Mouse (Mus musculus): Measurements from ENCODE around the gene Phrf1.

Phrf1 gene

DNA sequence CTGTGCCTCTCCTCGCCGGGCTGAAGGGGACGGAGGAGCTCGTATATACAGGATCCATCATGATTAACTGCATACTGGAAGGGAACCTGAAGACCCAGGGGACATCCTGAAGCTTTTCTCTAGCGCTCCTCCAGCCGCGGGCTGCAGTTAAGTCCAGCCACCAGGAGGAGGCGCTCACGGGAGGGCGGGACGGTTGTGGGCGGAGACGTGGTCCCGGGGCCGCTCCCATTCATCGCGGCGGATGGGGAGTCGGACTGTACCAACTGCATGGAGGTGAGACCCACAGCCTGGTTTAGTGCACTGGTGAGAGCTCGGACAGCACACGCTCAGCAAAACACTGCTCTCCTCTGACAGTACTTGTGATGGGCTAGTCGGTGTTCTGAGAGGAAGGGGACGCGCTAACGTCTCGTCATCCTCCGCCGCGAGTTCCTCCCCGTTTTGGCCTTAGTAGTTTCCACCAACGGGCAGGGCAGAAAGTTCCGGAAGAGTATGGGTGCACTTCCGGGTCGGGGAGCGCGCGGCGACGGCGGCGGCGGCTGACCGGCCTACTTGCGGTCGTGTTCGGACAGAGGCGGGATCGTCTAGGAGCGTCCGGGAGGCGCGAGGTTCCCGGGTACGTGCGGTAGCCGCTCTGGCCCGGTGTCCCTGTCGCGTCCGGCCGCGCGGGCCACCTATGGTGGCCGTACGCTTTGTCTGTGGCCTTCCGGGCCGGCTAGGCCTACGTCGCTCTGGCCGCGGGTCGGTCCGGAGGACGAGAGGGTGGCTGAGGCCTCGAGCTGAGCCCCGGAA is at the start of gene Phrf1:
Phrf1 (plus strand) TSS at position 506 of the 789 bp plus-strand sequence.
- peak; percentile 90 for DNase-seq (ENCODE audit: extremely low read depth, insufficient read length, low spot score)

DNA sequence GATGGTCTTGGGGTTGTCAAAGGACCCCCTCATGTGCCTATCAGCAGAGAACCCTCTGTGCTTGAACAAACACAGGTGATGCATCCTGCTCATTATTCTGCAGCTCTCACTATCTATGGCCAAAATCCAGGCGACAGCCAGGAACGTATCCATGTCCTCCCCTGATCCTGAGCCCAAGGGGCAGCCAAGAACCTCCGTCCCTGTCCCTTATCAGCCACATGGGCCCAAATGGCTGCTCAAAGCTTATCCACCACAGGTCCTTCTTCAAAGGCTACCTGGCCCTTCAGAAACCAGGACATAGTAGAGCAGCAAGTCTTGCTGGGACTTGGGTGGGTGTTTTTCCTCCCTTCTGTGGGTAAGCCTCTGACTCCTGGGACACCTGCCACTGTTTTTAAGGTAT is 40.4 kb upstream of the Phrf1 start:
- DNase-seq (ENCODE audit: extremely low read depth, insufficient read length, low spot score) = no peak

- DNase-seq (ENCODE audit: extremely low read depth, insufficient read length, low spot score) = no peak
Measured at GRCm38 (mm10) chr7:141188733-141189132, 39.9 kb upstream of the Phrf1 start.

GRCm38 (mm10) chr7:141190220-141190619 is 38.4 kb upstream of the Phrf1 start:
- no peak for DNase-seq (ENCODE audit: extremely low read depth, insufficient read length, low spot score)

DNA sequence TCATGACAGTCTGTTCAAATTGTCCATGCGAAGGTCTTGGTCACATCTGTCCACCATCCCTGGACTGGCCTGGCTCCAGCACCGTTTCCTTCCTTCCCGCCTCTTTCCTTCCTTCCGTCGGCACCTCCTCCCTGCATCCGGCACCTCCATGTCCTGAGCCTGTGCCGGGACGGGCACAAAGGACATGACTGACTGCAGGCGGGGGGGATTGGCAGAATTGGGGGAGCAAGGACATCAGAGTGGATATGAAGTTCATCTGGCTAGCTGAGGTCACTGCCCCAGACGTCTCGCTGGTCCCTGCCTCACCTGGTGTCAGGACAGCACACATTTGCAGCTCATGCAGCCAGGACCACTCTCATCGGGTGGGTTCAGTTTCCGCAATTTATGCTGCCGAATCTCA is 37.5 kb upstream of the Phrf1 start:
- peak; percentile 98 for DNase-seq (ENCODE audit: extremely low read depth, insufficient read length, low spot score)

- DNase-seq (ENCODE audit: extremely low read depth, insufficient read length, low spot score) = peak; percentile 95
Measured at GRCm38 (mm10) chr7:141191796-141192685, 36.5 kb upstream of the Phrf1 start.

GRCm38 (mm10) chr7:141192776-141193347 is 35.7 kb upstream of the Phrf1 start:
- DNase-seq (ENCODE audit: extremely low read depth, insufficient read length, low spot score) = peak; percentile 86

DNA sequence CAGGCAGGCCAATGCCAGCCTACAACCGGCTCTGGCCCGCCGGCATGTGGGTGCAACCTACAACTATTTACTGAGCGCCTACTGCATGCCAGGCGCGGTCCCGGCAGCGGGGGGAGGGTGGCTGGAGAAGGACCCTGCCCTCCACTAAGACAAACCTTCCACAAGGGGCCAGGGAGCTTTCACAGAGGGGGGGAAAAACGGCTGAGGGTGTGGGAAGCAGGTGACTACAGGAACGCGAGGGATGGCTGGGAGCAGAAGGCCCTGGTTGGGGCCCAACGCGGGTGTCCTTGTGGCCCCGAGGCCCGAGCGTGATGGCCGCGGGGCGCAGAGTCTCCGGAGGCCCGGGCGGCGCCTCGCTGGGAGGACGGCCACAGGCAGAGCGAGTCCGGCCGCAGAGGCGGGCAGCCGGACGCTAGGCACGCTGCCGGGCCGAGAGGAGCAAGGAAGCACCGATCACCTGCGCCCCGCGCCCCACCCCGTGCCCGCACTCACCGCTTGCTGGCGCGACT is 35.2 kb upstream of the Phrf1 start:
- DNase-seq (ENCODE audit: extremely low read depth, insufficient read length, low spot score) = peak; percentile 72

GRCm38 (mm10) chr7:141193948-141194347 is 34.6 kb upstream of the Phrf1 start, which contains the start of the genes Hras and Lrrc56:
Gene Hras (minus strand): TSS chr7:141194005.
Gene Lrrc56 (plus strand): TSS chr7:141194157.
- DNase-seq (ENCODE audit: extremely low read depth, insufficient read length, low spot score) = peak; percentile 95

DNA sequence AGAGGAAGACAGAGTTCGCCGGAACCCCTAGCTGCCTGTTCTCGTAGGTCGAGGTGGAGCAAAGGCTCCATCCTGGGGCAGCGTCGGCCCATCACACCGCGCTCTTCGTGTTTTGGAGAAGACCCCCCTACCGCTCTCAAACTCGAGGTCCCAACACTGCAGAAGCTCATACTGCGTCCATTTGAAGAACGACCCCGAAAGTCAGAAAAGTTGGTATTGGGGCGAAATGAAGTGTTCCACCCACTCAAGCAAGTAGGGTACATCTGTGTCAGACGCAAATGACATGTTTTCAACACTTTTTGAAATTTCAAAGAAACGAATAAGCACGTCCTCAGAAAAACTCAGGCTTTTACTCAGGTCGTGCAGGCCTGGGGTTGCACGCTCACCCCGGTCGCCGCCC is 34.2 kb upstream of the Phrf1 start:
- no peak for DNase-seq (ENCODE audit: extremely low read depth, insufficient read length, low spot score)

GRCm38 (mm10) chr7:141194830-141195229 is 33.8 kb upstream of the Phrf1 start:
- peak; percentile 77 for DNase-seq (ENCODE audit: extremely low read depth, insufficient read length, low spot score)

- DNase-seq (ENCODE audit: extremely low read depth, insufficient read length, low spot score) = no peak
Measured at GRCm38 (mm10) chr7:141195754-141196153, 32.8 kb upstream of the Phrf1 start.

GRCm38 (mm10) chr7:141196619-141197282 is 31.8 kb upstream of the Phrf1 start:
- no peak for DNase-seq (ENCODE audit: extremely low read depth, insufficient read length, low spot score)

GRCm38 (mm10) chr7:141198121-141198520 is 30.5 kb upstream of the Phrf1 start:
- DNase-seq (ENCODE audit: extremely low read depth, insufficient read length, low spot score) = no peak

DNA sequence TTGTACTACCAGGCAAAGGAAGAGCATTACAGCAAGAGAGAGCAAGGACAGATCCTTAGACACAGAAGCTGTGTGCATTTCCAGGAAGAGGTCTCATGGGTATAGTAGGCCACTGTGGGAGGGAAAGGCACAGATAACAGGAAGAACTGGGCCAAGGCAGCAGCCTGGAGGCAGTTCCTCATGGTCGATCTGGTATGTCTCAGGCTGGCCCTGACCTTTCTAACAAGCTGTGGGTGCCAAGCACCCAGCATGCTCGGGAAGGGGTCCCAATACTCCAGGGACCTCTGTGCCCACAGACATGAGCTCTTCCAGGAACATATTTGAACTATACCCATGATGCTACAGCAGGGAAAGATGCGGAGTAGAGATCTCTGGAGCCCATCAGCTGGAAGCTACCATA is 24.0 kb upstream of the Phrf1 start:
- DNase-seq (ENCODE audit: extremely low read depth, insufficient read length, low spot score) = no peak

DNA sequence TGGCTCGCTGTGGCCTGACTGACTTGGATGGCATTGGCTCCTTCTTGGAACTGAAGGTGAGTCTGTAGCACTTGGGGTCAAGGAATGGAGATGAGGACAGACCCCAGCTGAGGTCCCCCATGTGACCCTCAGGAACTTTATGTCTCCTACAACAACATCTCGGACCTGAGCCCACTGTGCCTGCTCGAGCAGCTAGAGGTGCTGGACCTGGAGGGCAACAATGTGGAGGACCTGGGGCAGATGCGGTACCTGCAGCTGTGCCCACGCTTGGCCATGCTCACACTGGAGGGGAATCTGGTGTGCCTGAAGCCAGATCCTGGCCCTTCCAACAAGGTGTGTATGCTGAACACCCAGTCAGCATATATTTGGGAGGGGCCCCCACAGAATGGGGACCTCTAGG is 23.1 kb upstream of the Phrf1 start:
- DNase-seq (ENCODE audit: extremely low read depth, insufficient read length, low spot score) = no peak

- DNase-seq (ENCODE audit: extremely low read depth, insufficient read length, low spot score) = no peak
Measured at GRCm38 (mm10) chr7:141206182-141206937, 22.2 kb upstream of the Phrf1 start.

DNA sequence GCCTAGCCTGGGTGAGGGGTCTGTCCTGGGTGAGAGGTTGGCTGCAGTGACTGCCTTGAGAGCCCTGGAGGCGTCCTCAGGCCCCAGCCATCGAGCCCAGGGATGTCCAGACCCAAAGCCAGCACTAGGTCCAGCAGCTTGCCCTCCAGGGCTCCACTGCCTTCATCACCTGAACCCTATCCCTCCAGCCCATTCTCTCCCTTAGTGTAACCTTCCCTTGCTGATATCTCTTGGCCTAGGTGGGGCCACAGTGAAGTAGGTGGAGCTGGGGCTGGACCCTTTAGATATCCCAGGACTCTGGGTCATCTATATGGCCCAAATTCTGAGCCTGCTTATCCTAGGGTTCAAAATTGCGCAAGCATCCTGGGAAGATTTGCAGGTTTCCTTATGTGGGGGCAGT is 19.1 kb upstream of the Phrf1 start:
- DNase-seq (ENCODE audit: extremely low read depth, insufficient read length, low spot score) = no peak

DNA sequence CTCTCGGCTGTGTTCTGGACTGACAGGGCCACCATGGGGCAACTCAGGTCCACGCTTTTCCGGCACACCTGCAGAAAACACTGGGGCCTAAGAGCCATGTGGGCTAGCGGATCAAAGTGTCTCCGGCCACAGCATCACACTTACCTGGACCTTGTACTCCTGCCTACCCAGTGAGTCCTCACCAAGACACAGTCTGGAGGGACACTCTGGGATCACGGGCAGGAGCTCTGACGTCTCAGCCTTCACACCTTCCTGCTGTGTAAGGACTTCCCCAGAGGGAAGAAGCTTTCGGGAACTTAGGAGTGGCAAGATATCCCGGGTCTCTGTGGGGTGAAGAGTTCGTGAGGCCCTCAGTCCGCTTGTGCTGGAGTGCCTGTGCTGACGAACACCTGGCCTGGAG is 18.4 kb upstream of the Phrf1 start:
- no peak for DNase-seq (ENCODE audit: extremely low read depth, insufficient read length, low spot score)

DNA sequence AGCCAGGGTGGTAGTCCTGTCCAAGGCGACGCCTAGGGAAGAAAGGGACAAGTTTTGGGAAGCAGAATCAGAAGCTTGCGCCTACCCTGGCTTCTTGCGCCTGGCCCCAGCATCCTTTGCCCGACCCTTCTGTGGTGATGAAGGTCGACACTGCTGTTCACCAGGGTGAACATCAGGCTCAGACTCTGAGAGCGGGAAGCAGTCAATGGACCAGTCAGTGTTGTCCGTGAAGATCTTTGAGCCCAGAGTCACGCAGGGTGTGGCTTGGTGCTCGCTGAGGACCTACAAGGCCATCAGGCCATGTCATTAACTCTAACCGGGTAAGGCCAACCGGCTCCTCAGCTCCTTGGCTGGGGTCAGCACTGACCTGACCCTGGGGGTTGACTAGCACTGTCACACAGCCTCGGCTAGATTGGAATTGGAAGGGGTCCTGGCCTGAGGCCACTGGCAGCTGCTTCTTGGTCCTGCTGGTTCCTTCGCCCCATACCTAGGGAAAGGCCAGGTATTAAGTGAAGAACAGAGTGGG is 17.9 kb upstream of the Phrf1 start:
- no peak for DNase-seq (ENCODE audit: extremely low read depth, insufficient read length, low spot score)

All from 3134 (cell line).